Mouse (Mus musculus) monocyte, adult 5-6 weeks (primary cell): ENCODE results near the gene Clcnkb. TPM values are rescaled to one million over a fixed set of nuclear protein-coding genes. Genes with fewer than 3 reads are reported as not detected.

Source experiments
- ATAC-seq: fragments of 153-309, 156-312 bp; replicated peaks from 2 replicates; pipeline ENCODE4 v1.8.0; 2017; ENCODE audit warnings: mild to moderate bottlenecking; ENCODE audit not compliant: low TSS enrichment, insufficient number of reproducible peaks, severe bottlenecking, poor library complexity, low FRiP score
- total RNA-seq: library from RNA; stranded (forward); fragments of 200-1000, 200-491, 200-594 nt; gene quantifications from 3 replicates; pipeline ENCODE4 v1.2.3, GENCODE M21; 2017

Gene Clcnkb
- total RNA-seq: not detected in 3 replicates

DNA sequence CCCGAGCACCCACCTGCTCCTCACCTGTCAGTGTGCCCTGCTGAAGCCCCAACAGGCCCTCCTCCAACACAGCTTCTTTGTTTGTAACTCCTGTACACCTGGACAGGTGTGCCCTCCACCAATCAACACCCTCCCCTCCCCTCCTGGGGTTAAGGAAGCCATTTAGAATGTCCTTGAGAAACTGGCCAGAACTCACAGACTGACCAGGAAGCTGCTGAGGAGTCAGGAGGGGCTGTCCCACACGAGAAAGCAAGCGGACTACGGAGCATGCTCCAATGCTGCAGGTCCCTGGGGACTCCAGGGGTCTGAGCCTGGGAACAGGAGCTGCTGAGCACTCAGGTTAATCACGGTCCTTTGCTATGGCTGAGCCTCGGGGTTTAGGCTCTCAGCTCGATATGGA is at the start of gene Clcnkb:
TSS of gene Clcnkb (minus strand) at position 91 of the 400 bp plus-strand sequence.
- no peak for ATAC-seq

DNA sequence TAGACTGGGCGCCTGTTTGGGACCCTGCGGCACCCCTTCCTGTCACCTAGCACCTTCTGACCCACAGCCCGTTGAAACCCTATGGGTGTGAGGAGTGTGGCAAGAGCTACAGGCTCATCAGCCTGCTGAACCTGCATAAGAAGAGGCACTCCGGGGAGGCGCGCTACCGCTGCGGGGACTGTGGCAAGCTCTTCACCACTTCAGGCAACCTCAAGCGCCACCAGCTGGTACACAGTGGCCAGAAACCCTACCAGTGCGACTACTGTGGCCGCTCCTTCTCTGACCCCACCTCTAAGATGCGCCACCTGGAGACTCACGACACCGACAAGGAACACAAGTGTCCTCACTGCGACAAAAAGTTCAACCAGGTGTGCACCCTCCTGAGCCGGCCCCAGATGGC is 48.9 kb upstream of the Clcnkb start:
- no peak for ATAC-seq

DNA sequence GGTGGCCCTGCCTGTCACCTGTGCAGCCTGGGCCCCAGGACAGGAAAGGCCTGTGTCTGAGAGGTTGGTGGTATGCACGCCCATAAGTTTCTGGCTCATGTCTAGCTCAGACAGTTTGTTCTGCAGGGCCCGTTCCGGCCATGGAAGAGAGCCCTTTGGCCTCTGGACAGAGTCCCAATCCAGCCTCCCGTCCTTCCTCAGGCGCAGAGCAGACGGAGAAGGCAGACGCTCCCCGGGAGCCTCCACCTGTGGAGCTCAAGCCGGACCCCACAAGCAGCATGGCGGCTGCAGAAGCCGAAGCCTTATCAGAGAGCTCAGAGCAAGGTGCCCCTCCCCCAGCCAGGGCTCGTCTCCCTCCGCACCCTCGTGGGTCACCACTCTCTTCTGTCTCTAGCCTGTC is 47.7 kb upstream of the Clcnkb start:
- no peak for ATAC-seq

DNA sequence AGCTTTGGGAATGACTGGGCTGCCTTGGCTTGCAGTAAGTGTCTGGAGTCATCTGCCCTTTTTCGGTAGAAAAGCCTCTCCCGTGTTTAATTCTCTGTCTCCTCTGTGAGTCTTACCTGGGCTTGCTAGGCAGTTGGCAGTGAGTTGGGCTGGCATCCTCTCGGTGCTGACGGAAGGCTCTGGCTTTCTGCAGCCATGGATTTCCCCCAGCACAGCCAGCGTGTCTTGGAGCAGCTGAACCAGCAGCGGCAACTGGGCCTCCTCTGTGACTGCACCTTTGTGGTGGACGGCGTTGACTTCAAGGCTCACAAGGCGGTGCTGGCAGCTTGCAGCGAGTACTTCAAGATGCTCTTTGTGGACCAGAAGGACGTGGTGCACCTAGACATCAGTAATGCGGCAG is 45.8 kb upstream of the Clcnkb start:
- no peak for ATAC-seq

DNA sequence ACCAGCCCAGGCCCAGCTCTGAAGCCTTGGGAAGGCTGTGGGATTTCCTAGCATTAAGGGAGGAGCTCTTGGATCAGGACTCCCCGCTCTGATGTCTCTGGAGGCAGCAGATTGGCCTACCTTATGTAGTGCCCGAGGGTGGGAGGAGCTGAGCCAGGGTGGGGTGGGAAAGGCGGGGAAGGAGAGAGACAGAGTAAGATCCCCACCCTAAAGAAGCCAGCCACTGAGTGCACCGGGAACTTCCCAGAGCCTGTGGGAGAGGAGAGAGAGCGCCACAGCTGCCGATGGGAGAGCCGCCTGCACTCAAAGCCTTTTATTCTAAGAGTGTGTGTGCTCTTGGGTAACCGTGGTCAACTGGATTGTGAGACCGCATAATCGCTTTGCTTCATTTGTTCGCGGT is 45.3 kb upstream of the Clcnkb start:
- ATAC-seq: no peak

GRCm38 (mm10) chr4:141460481-141460880 is 44.7 kb upstream of the Clcnkb start:
- ATAC-seq: no peak

GRCm38 (mm10) chr4:141459766-141460165 is 44.0 kb upstream of the Clcnkb start:
- ATAC-seq: no peak

GRCm38 (mm10) chr4:141458888-141459287 is 43.1 kb upstream of the Clcnkb start:
- ATAC-seq: no peak

GRCm38 (mm10) chr4:141458236-141458635 is 42.4 kb upstream of the Clcnkb start:
- no peak for ATAC-seq

DNA sequence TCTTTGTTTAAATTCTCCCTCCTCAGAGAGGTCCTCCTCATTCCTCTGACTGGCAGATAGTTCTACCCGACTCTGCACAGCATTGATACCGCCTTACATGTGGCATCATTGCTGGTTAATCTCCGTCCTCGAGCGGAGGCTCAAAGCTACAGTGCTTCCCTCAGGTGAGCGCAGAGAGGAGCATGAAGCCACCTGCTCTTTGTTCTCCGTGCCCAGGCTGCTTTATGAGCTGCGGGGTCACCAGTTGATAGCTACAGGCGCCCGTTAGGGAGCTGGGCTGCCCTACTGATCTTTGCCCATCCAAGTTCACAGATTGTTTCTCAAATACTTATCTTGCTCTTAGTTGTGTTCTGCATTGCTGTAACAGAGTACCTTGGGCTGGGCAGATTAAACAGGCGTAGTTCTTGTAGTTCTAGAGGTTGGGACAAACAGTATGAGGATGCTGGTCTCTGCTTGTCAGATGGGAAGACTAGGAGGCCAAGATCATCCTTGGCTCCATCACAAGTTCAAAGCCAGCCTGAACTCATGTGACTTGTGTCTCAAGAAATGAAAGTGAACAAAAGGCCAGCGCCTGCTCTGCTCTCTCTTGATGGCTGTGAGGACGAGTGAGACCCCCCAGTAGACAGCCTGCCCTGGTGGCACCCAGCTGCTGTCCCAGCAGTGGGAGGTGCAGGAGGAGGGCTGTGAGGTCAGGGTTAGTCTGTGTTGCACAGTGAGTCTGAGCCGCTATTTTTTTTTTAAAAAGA is 40.6 kb upstream of the Clcnkb start:
- no peak for ATAC-seq

- no peak for ATAC-seq
These were observed 39.7 kb upstream of the Clcnkb start for GRCm38 (mm10) chr4:141455526-141455925.

GRCm38 (mm10) chr4:141454581-141455350 is 39.0 kb upstream of the Clcnkb start:
- ATAC-seq: peak; percentile 58; the same call in 1 of the 2 replicates

- ATAC-seq: no peak
These were observed 36.2 kb upstream of the Clcnkb start for GRCm38 (mm10) chr4:141451916-141452450.

GRCm38 (mm10) chr4:141451251-141451650 is 35.4 kb upstream of the Clcnkb start:
- no peak for ATAC-seq

- ATAC-seq: no peak
These were observed 30.4 kb upstream of the Clcnkb start for GRCm38 (mm10) chr4:141446211-141446610.

- no peak for ATAC-seq
These were observed 29.5 kb upstream of the Clcnkb start for GRCm38 (mm10) chr4:141445328-141445720.

DNA sequence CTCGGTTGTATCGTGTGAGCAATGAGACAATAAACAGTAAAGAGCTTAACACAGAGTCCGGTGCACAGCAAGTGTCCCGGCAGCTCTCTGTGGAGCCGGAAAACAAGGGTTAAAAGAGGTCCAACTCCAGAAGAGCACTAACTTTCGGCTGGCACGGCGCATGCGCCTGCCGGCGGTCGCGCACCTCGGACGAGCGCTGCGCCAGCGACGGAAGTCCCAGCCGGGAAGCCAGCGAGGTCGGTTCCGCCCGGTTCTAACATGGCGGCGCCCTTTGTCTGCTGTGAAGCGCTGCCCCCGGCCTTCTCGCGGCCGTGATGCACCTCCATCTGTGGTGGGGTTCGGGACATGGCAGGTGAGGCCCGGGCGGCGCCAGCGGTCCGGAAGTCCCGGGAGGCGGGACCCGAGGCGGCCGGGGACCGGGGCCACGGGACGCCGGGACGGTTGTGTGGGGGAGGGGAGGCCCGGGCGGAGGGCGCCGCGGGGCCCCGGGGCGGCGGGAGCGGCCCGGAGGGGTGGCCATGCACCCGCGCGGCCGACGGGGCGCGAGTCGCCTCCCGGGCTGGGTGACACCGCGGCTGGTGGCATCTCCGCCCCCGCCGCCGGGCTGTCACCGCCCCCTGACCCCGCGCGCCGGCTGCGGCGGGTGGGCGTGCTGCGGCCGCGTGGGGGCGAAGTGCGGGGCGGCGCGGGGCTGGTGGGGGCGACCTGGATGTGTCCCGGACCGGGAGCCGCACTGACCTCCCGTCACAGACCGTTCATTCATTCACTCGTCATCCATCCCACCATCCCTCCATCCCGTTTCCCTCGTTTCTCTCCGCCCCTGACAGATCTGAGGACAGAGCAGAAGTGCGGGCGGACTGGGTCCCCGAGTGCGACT is 28.9 kb upstream of the Clcnkb start, which contains the start of gene Zbtb17:
TSS of gene Zbtb17 (plus strand) at position 204 of the 877 bp plus-strand sequence.
- ATAC-seq: peak; percentile 93

DNA sequence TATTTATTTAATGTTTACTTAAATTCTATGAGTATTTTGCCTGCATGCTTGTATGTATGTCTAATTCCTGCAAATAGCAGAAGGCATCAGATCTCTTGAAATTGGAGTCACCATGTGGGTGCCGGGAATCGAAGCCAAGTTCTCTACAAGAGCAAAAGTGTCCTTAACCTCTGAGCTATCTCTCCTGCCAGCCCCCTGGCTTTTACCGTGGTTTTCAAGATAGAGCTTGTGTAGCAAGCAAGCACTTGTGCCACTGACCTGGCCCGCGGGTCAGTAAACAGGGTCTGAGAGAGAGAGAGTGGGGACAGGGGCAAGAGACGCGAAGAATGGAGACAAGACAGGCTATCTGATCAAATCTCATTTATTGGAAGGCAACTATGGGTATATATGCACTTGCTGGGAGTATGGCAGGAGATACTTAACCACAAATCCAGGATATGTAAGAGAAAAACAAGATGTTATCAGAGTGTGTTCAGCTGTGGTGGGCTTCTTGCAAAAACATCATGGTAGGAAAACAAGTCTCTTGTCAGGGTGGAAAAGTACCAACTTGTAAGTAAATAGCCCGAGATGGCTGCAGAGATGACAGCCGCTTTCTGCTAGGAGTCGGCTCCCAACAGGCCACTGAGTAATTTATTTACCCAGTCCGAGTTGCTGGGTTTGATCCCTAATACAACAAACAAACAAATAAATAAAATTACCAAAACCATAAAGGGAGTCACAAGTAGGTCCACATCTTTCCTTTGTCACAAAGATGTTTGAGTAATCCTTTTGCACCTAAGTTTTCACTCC is 28.0 kb upstream of the Clcnkb start:
- ATAC-seq: no peak
